Mouse (Mus musculus) left cerebral cortex, postnatal 10 days (tissue): ENCODE data around the gene Slc44a1. TPM values are rescaled to one million over a fixed set of nuclear protein-coding genes. Genes with fewer than 3 reads are reported as not detected.

Experiments
- DNase-seq, 2 experiments: peaks; one replicate each; pipeline ENCODE4 v3.0.0; 2021 to 2022; ENCODE audit warnings: low spot score in 2 of 2, mixed read lengths in 1 of 2; ENCODE audit errors: extremely low spot score in 1 of 2
- intact Hi-C: fragments of 180-260 bp; cut with DNase I; formaldehyde crosslinking; loops from one replicate; pipeline ENCODE4 v1.15.1; 2025
- total RNA-seq, 2 experiments: library from RNA; stranded (reverse); gene quantifications; 2 replicates each; pipeline ENCODE4 v1.2.3; 2021

Slc44a1 gene
- total RNA-seq = 10 to 100 TPM; 51.4 to 57.3 TPM

GRCm38 (mm10) chr4:53440010-53440815, at the start of gene Slc44a1:
Gene Slc44a1, plus strand, starts transcription at chr4:53440413.
- intact Hi-C loops = loop anchor here (1.0 to 10.0 kb wide), 3 partner anchors 55 to 152 kb away; no protein-coding TSS in a partner anchor
- DNase-seq = peak; percentile 79 to 96

- no peak for DNase-seq
- intact Hi-C loops = no loop called here
Observed at GRCm38 (mm10) chr4:53395002-53395401, 45.2 kb upstream of the Slc44a1 start.

GRCm38 (mm10) chr4:53396623-53397192, 43.5 kb upstream of the Slc44a1 start:
- no peak for DNase-seq
- intact Hi-C loops = no loop called here

GRCm38 (mm10) chr4:53397280-53398117, 42.7 kb upstream of the Slc44a1 start:
- intact Hi-C loops = no loop called here
- no peak for DNase-seq

GRCm38 (mm10) chr4:53398561-53398960, 41.7 kb upstream of the Slc44a1 start:
- intact Hi-C loops = no loop called here

GRCm38 (mm10) chr4:53399428-53399827, 40.8 kb upstream of the Slc44a1 start:
- intact Hi-C loops = no loop called here
- no peak for DNase-seq

More at GRCm38 (mm10) chr4:53398561-53398960, 41.7 kb upstream of the Slc44a1 start:
- no peak for DNase-seq

GRCm38 (mm10) chr4:53403386-53403785, 36.8 kb upstream of the Slc44a1 start:
- intact Hi-C loops = no loop called here
- no peak for DNase-seq

- DNase-seq = no peak
- intact Hi-C loops = no loop called here
Observed at GRCm38 (mm10) chr4:53404431-53404925, 35.7 kb upstream of the Slc44a1 start.

GRCm38 (mm10) chr4:53406866-53407265, 33.3 kb upstream of the Slc44a1 start:
- intact Hi-C loops = no loop called here
- no peak for DNase-seq

GRCm38 (mm10) chr4:53408821-53409220, 31.4 kb upstream of the Slc44a1 start:
- DNase-seq = no peak
- intact Hi-C loops = no loop called here

GRCm38 (mm10) chr4:53409526-53410085, 30.6 kb upstream of the Slc44a1 start:
- intact Hi-C loops = no loop called here
- no peak for DNase-seq

- no peak for DNase-seq
- intact Hi-C loops = no loop called here
Observed at GRCm38 (mm10) chr4:53410752-53411151, 29.5 kb upstream of the Slc44a1 start.

- no peak for DNase-seq
- intact Hi-C loops = no loop called here
Observed at GRCm38 (mm10) chr4:53411958-53412870, 28.0 kb upstream of the Slc44a1 start.

- intact Hi-C loops = no loop called here
- no peak for DNase-seq
Observed at GRCm38 (mm10) chr4:53412991-53413390, 27.2 kb upstream of the Slc44a1 start.

- intact Hi-C loops = no loop called here
- no peak for DNase-seq
Observed at GRCm38 (mm10) chr4:53414031-53414797, 26.0 kb upstream of the Slc44a1 start.

- intact Hi-C loops = no loop called here
- peak; percentile 35 to 55 for DNase-seq
Observed at GRCm38 (mm10) chr4:53415873-53416637, 24.2 kb upstream of the Slc44a1 start.

- intact Hi-C loops = no loop called here
- no peak for DNase-seq
Observed at GRCm38 (mm10) chr4:53416928-53417327, 23.3 kb upstream of the Slc44a1 start.
